Mouse (Mus musculus): ENCODE measurements at regions not wholly inside any gene's neighbourhood (a gene's known extent, or its start where the extent isn't known, plus 50 kb on each side); places are given as distances from the start of the nearest gene placed in this dataset.

- TF ChIP-seq POLR2A (IDR thresholded peaks at IDR 0.05; ENCODE audit: low read depth, low read length): no peak
- TF ChIP-seq CTCF (conservative IDR thresholded peaks at IDR 0.05; ENCODE audit: insufficient read depth, insufficient read length, low read depth, low read length): no peak
These were observed 167.6 kb upstream of the Tom1l1 start for GRCm38 (mm10) chr11:90855731-90856130.

Measured in kidney, adult 2 months (tissue).